Mouse (Mus musculus) liver, postnatal 0 days (tissue): Measurements from ENCODE around the gene Prss30. TPM values are rescaled to one million over a fixed set of nuclear protein-coding genes. Genes with fewer than 3 reads are reported as not detected.

ENCODE experiments used
- ATAC-seq: fragments of 200-750 bp; cut with Nextera tagmentation; 2 replicates; pipeline ENCODE4 v1.8.0; 2017; ENCODE audit warnings: mild to moderate bottlenecking, moderate library complexity
- DNase-seq: peaks from one replicate; pipeline ENCODE4 v3.0.0-alpha.2; 2016
- H3K27ac ChIP-seq: fragments of 300-500 bp; sonication (generic); 2 replicates; pipeline ENCODE4 v1.5.1; 2014; ENCODE audit warnings: antibody characterized with exemption, moderate library complexity, mild to moderate bottlenecking, low read depth
- H3K27me3 ChIP-seq: fragments of 300-500 bp; sonication (generic); 2 replicates; pipeline ENCODE4 v1.6.1; 2014; ENCODE audit warnings: low read length, control low read depth, mixed read lengths; ENCODE audit not compliant: insufficient read depth
- H3K36me3 ChIP-seq: fragments of 300-500 bp; sonication (generic); replicated peaks from 2 replicates; pipeline ENCODE4 v1.6.1; 2014; ENCODE audit warnings: mild to moderate bottlenecking, control low read depth, low read length, moderate library complexity, mixed read lengths; ENCODE audit not compliant: insufficient read depth
- H3K4me1 ChIP-seq: fragments of 300-500 bp; sonication (generic); 2 replicates; pipeline ENCODE4 v1.6.1; 2014; ENCODE audit warnings: antibody characterized with exemption, mild to moderate bottlenecking, control low read depth; ENCODE audit not compliant: insufficient read depth
- H3K4me2 ChIP-seq: fragments of 300-500 bp; sonication (generic); 2 replicates; pipeline ENCODE4 v1.6.1; 2014; ENCODE audit warnings: low read depth, mild to moderate bottlenecking, low read length, moderate library complexity, mixed read lengths
- H3K4me3 ChIP-seq: fragments of 300-500 bp; sonication (generic); 2 replicates; pipeline ENCODE4 v1.5.1; 2014; ENCODE audit warnings: low read depth, low read length
- H3K9ac ChIP-seq: fragments of 300-500 bp; sonication (generic); replicated peaks from 2 replicates; pipeline ENCODE4 v1.6.1; 2014; ENCODE audit warnings: mild to moderate bottlenecking, moderate library complexity
- H3K9me3 ChIP-seq: fragments of 300-500 bp; sonication (generic); 2 replicates; pipeline ENCODE4 v1.6.1; 2016; ENCODE audit warnings: mild to moderate bottlenecking, control low read depth, low read length, mixed read lengths
- CTCF ChIP-seq: sonication (generic); IDR thresholded peaks from 2 replicates; pipeline ENCODE4 v1.5.1; 2016; ENCODE audit warnings: antibody characterized with exemption, low read depth
- EP300 ChIP-seq: IDR thresholded peaks from 2 replicates; pipeline ENCODE4 v1.6.1; 2016; ENCODE audit warnings: antibody characterized with exemption, low read depth, mild to moderate bottlenecking
- WGBS: fragments of 180-500 bp; shearing (Covaris S2); extraction: QIAGEN DNeasy Blood & Tissue Kit; methylation state at CpG from one replicate; pipeline ENCODE4 v1.1.7; 2014; ENCODE audit not compliant: insufficient replicate concordance; 5-methylcytosine and 5-hydroxymethylcytosine counted together
- microRNA-seq: library from miRNA; unstranded; fragments of <30 nt; microRNA quantifications from one replicate; pipeline ENCODE4, GENCODE M21; 2016
- polyA plus RNA-seq: library from polyadenylated mRNA; unstranded; fragments of >200 nt; fragmentation: Nextera tagmentation; extraction: Ambion mirVana; gene quantifications from 2 replicates; pipeline ENCODE4 v1.2.1, GENCODE M21; 2015

Gene Prss30
- polyA plus RNA-seq, 1 experiment from 2014 or later = 0.09 TPM

DNA sequence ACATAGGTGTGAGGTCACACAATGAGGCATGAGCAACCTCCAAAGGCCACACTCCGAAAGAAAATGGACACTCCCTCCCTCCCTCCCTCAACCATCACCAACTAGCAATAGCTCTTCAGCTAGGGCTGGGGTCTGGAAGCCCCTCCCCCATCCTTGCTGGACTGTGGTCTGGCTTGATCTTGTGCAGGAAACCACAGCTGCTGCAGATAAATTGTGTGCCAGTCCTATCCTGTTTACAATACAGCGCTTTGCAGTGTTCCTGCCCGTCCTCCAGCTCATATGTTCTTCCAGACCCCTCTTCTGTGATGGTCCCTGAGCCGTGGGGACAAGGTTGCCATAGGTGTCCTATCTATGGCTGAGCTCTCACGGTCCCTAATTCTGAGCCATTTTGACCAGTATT is 49.2 kb downstream of the Prss30 start:
- Histone ChIP-seq H3K4me3 (no peak overlapping the region), H3K27me3 (no peaks in the 10 kb centered on the region), H3K27ac (no peak overlapping the region), H3K36me3 (no peaks in the 10 kb centered on the region), H3K4me1 (no peaks in the 10 kb centered on the region), H3K9ac (no peak overlapping the region), H3K4me2 (no peak overlapping the region), H3K9me3 (no peaks in the 10 kb centered on the region)
- no peak for TF ChIP-seq EP300
- TF ChIP-seq CTCF = no peak
- WGBS = 38% methylated on average over 5 of the region's 5 CpGs
- no peak for DNase-seq
- ATAC-seq = no peak

GRCm38 (mm10) chr17:23925090-23925493 is 55.3 kb downstream of the Prss30 start:
- Histone ChIP-seq H3K9me3 (no peaks in the 10 kb centered on the region), H3K27ac (peak overlapping the region; percentile 83), H3K9ac (peak overlapping the region; percentile 63), H3K4me2 (peak overlapping the region; percentile 88), H3K4me3 (peak overlapping the region; percentile 52), H3K4me1 (peaks cover 4% of the 10 kb centered on the region; the same call in 1 of the 2 replicates), H3K36me3 (no peaks in the 10 kb centered on the region), H3K27me3 (no peaks in the 10 kb centered on the region)
- ATAC-seq (peak; percentile 79), DNase-seq (peak; percentile 54)
- 2% methylated on average over 14 of the region's 14 CpGs for WGBS
- TF ChIP-seq EP300 = no peak
- no peak for TF ChIP-seq CTCF

DNA sequence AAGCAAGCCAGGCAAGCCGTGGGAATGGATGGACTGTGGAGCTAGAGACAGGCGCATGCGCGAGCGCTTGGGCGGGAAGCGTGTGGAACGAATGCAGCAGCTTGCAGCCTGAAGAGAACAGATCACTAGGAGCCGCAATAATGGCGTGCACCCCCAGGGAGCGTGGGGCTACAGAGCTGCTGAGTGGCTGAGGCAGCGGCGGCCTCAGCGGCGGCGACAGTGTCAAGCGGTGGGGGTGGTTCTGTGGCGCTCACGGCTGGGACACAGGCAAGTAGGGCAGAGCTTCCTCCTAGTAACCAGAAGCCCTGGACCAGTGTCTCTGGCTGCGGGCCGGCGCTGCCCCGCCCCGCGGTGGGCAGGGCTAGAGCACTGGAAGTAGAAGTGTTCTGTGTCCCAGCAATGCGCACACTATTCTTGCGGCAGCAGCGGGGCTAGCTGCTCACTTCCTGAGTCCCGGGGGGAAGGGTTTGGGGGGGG is 55.8 kb downstream of the Prss30 start:
- ATAC-seq (peak; percentile 97), DNase-seq (peak; percentile 88)
- no peaks in the 10 kb centered on the region for H3K9me3 ChIP-seq
- peak overlapping the region; percentile 63 for H3K9ac ChIP-seq
- TF ChIP-seq EP300 (no peak), CTCF (no peak)
- WGBS = 3% methylated on average over 29 of the region's 29 CpGs
- H3K36me3 ChIP-seq = no peaks in the 10 kb centered on the region
- H3K27ac ChIP-seq = peak overlapping the region; percentile 83
- H3K27me3 ChIP-seq = no peaks in the 10 kb centered on the region
- peak overlapping the region; percentile 52 for H3K4me3 ChIP-seq
- H3K4me1 ChIP-seq = peaks cover 4% of the 10 kb centered on the region; the same call in 1 of the 2 replicates
- peak overlapping the region; percentile 88 for H3K4me2 ChIP-seq

Small RNA genes within 50 kb of the gene (microRNA-seq; reads per million reads assigned to microRNA genes)
- gene Gm27700 = not detected

Other genes starting within 250 kb of the Prss30 start
- 4.0 and 4.3 TPM in 2 replicates for gene Paqr4, start 239.7 kb downstream of the Prss30 start, polyA plus RNA-seq
- not detected in 2 replicates for gene Kremen2, start 234.7 kb downstream of the Prss30 start, polyA plus RNA-seq
- 11.9 TPM in 2 replicates for gene Flywch1, start 209.0 kb downstream of the Prss30 start, polyA plus RNA-seq
- 2.3 and 2.4 TPM in 2 replicates for gene Flywch2, start 194.5 kb downstream of the Prss30 start, polyA plus RNA-seq
- 132 and 137 TPM in 2 replicates for gene Srrm2, start 190.0 kb downstream of the Prss30 start, polyA plus RNA-seq
- 458 and 460 TPM in 2 replicates for gene Elob, start 151.4 kb downstream of the Prss30 start, polyA plus RNA-seq
- not detected in 2 replicates for gene Prss33, start 144.5 kb downstream of the Prss30 start, polyA plus RNA-seq
- gene Prss32, start 136.7 kb downstream of the Prss30 start, polyA plus RNA-seq = not detected in 2 replicates
- gene Prss41, start 136.4 kb downstream of the Prss30 start, polyA plus RNA-seq = 0.06 and 0.25 TPM in 2 replicates
- gene Prss21, start 112.5 kb downstream of the Prss30 start, polyA plus RNA-seq = not detected in 2 replicates
- gene Dcpp1, start 99.7 kb downstream of the Prss30 start, polyA plus RNA-seq = not detected in 2 replicates
- not detected in 2 replicates for gene Dcpp2, start 99.7 kb downstream of the Prss30 start, polyA plus RNA-seq
- not detected in 2 replicates for gene Dcpp3, start 63.1 kb downstream of the Prss30 start, polyA plus RNA-seq
- not detected in 2 replicates for gene Sbp, start 38.9 kb downstream of the Prss30 start, polyA plus RNA-seq
- gene Sbpl, start 25.3 kb downstream of the Prss30 start, polyA plus RNA-seq = not detected in 2 replicates
- gene Prss22, start 17.5 kb upstream of the Prss30 start, polyA plus RNA-seq = not detected in 2 replicates
- not detected in 2 replicates for gene Prss27, start 57.6 kb upstream of the Prss30 start, polyA plus RNA-seq
- 6.8 and 7.7 TPM in 2 replicates for gene Kctd5, start 92.9 kb upstream of the Prss30 start, polyA plus RNA-seq
- 19.3 and 20.5 TPM in 2 replicates for gene Pdpk1, start 170.4 kb upstream of the Prss30 start, polyA plus RNA-seq
- gene Amdhd2, start 183.2 kb upstream of the Prss30 start, polyA plus RNA-seq = 18.5 and 20.0 TPM in 2 replicates
- 422 and 445 TPM in 2 replicates for gene Atp6v0c, start 189.1 kb upstream of the Prss30 start, polyA plus RNA-seq
- 2.0 and 4.2 TPM in 2 replicates for gene Tbc1d24, start 225.0 kb upstream of the Prss30 start, polyA plus RNA-seq
- 0.37 and 0.45 TPM in 2 replicates for gene Ntn3, start 229.0 kb upstream of the Prss30 start, polyA plus RNA-seq
- gene Tedc2, start 240.3 kb upstream of the Prss30 start, polyA plus RNA-seq = 6.7 and 7.4 TPM in 2 replicates